Comparison of ENCODE assay signal across 8 mouse cellular contexts in genomic region chr12:117107143-117107616, GRCm38 (mm10).
A peak's percentile ranks its signal among the peaks of the same experiment; 100 is the strongest.
DNase-seq lines count a peak whose midpoint lies in the region; ATAC-seq and TF ChIP-seq lines count a peak whose summit lies in the region.

No protein-coding gene starts in this region.

- peak overlapping the region; percentile 39 for H3K4me2 ChIP-seq in midbrain, embryonic 15.5 days
- no peak overlapping the region for H3K4me2 ChIP-seq in liver, postnatal 0 days (ENCODE audit: low read depth, low read length)

- H3K9ac ChIP-seq in midbrain, embryonic 15.5 days: no peak overlapping the region; the same call in 1 of the 2 replicates
- H3K9ac ChIP-seq in liver, postnatal 0 days (replicated peaks): no peak overlapping the region

- TF ChIP-seq CTCF in liver, postnatal 0 days (IDR thresholded peaks at IDR 0.05; ENCODE audit: low read depth): no peak

- H3K9me3 ChIP-seq in heart, embryonic 10.5 days: no peaks in the 10 kb centered on the region
- no peaks in the 10 kb centered on the region for H3K9me3 ChIP-seq in midbrain, embryonic 15.5 days
- H3K9me3 ChIP-seq in liver, postnatal 0 days (ENCODE audit: low read length): no peaks in the 10 kb centered on the region

- no peaks in the 10 kb centered on the region for H3K36me3 ChIP-seq in heart, embryonic 10.5 days
- H3K36me3 ChIP-seq in midbrain, embryonic 15.5 days (replicated peaks): no peaks in the 10 kb centered on the region
- no peaks in the 10 kb centered on the region for H3K36me3 ChIP-seq in liver, postnatal 0 days (replicated peaks; ENCODE audit: insufficient read depth, low read length)

- WGBS in heart, embryonic 10.5 days: 53% methylated on average over 16 of the region's 16 CpGs
- WGBS in midbrain, embryonic 15.5 days: 5% methylated on average over 16 of the region's 16 CpGs
- 68% methylated on average over 16 of the region's 16 CpGs for WGBS in liver, postnatal 0 days (ENCODE audit: insufficient replicate concordance)

- H3K4me1 ChIP-seq in heart, embryonic 10.5 days: peaks cover 10% of the 10 kb centered on the region
- H3K4me1 ChIP-seq in midbrain, embryonic 15.5 days: peaks cover 28% of the 10 kb centered on the region
- no peaks in the 10 kb centered on the region for H3K4me1 ChIP-seq in liver, postnatal 0 days (ENCODE audit: insufficient read depth)

- peak overlapping the region; percentile 5; the same call in 1 of the 2 replicates for H3K4me3 ChIP-seq in heart, embryonic 10.5 days
- H3K4me3 ChIP-seq in midbrain, embryonic 15.5 days: no peak overlapping the region
- no peak overlapping the region for H3K4me3 ChIP-seq in liver, postnatal 0 days (ENCODE audit: low read depth, low read length)

- no peak for DNase-seq in heart, embryonic 10.5 days (ENCODE audit: low spot score)
- no peak for DNase-seq in heart, postnatal 14 days
- peak; percentile 19 for DNase-seq in cerebellum, adult 8-10 months
- peak; percentile 28 to 63 for DNase-seq in frontal cortex, adult 2 months (ENCODE audit: extremely low spot score in 1 of 2, low spot score in 1 of 2)
- peak; percentile 60 to 66 for DNase-seq in left cerebral cortex, postnatal 10 days (ENCODE audit: extremely low spot score in 1 of 2, low spot score in 2 of 2)
- DNase-seq in liver, postnatal 0 days: no peak

- intact Hi-C loops in heart, postnatal 14 days (cut with DNase I): no loop called here
- intact Hi-C loops in left cerebral cortex, postnatal 10 days (cut with DNase I): no loop called here

- H3K27ac ChIP-seq in heart, embryonic 10.5 days: no peak overlapping the region
- peak overlapping the region; percentile 82 for H3K27ac ChIP-seq in midbrain, embryonic 15.5 days
- no peak overlapping the region for H3K27ac ChIP-seq in liver, postnatal 0 days (ENCODE audit: low read depth)

- no peak for TF ChIP-seq EP300 in liver, postnatal 0 days (IDR thresholded peaks at IDR 0.05; ENCODE audit: low read depth)

- 0 out of 2 replicates have a peak, but pooled peaks cover 11% of the 10 kb centered on the region for H3K27me3 ChIP-seq in heart, embryonic 10.5 days (ENCODE audit: insufficient read depth, poor library complexity, severe bottlenecking)
- H3K27me3 ChIP-seq in midbrain, embryonic 15.5 days (replicated peaks): peaks cover 3% of the 10 kb centered on the region; the same call in 1 of the 2 replicates
- no peaks in the 10 kb centered on the region for H3K27me3 ChIP-seq in liver, postnatal 0 days (ENCODE audit: insufficient read depth, low read length)

- peak; percentile 95 for ATAC-seq in midbrain, embryonic 15.5 days (replicated peaks)
- ATAC-seq in CD4-positive, CD25-positive, alpha-beta regulatory T cell, adult 4 months: no peak
- ATAC-seq in liver, postnatal 0 days: no peak

Comparison
In these comparisons a context has a peak if more than half of its experiments do, and no peak if none do; other contexts are left out.
1. DNase-seq: peak in cerebellum, adult 8-10 months (single experiment), frontal cortex, adult 2 months (2 of 2) and left cerebral cortex, postnatal 10 days (2 of 2); none in heart, embryonic 10.5 days (single experiment), heart, postnatal 14 days (0 of 2) and liver, postnatal 0 days (single experiment).